Mouse (Mus musculus) forebrain, embryonic 16.5 days (tissue): ENCODE measurements around the gene Grhl1. TPM values are rescaled to one million over a fixed set of nuclear protein-coding genes. Genes with fewer than 3 reads are reported as not detected.

Source experiments
- ATAC-seq: fragments of 200-750 bp; cut with Nextera tagmentation; 2 replicates; pipeline ENCODE4 v1.8.0; 2017; ENCODE audit warnings: mild to moderate bottlenecking, moderate library complexity
- H3K27ac ChIP-seq: fragments of 300-500 bp; sonication (generic); 2 replicates; pipeline ENCODE4 v1.5.1; 2014; ENCODE audit warnings: low read length, control low read depth
- H3K27me3 ChIP-seq: fragments of 300-500 bp; sonication (generic); replicated peaks from 2 replicates; pipeline ENCODE4 v1.6.1; 2014; ENCODE audit warnings: low read length; ENCODE audit not compliant: control insufficient read depth, insufficient read depth
- H3K36me3 ChIP-seq: fragments of 300-500 bp; sonication (generic); 2 replicates; pipeline ENCODE4 v1.6.1; 2014; ENCODE audit not compliant: control insufficient read depth, insufficient read depth
- H3K4me1 ChIP-seq: fragments of 300-500 bp; sonication (generic); replicated peaks from 2 replicates; pipeline ENCODE4 v1.6.1; 2014; ENCODE audit warnings: low read length; ENCODE audit not compliant: control insufficient read depth, insufficient read depth
- H3K4me2 ChIP-seq: fragments of 300-500 bp; sonication (generic); 2 replicates; pipeline ENCODE4 v1.6.1; 2014; ENCODE audit warnings: mild to moderate bottlenecking, low read length, control low read depth
- H3K4me3 ChIP-seq: fragments of 300-500 bp; sonication (generic); replicated peaks from 2 replicates; pipeline ENCODE4 v1.5.1; 2014; ENCODE audit warnings: mild to moderate bottlenecking, low read length, control low read depth
- H3K9ac ChIP-seq: fragments of 300-500 bp; sonication (generic); replicated peaks from 2 replicates; pipeline ENCODE4 v1.6.1; 2014; ENCODE audit warnings: low read depth, low read length, control low read depth
- H3K9me3 ChIP-seq: fragments of 300-500 bp; sonication (generic); 2 replicates; pipeline ENCODE4 v1.6.1; 2016; ENCODE audit warnings: low read length; ENCODE audit not compliant: control insufficient read depth
- WGBS: fragments of 180-500 bp; shearing (Covaris S2); extraction: QIAGEN DNeasy Blood & Tissue Kit; methylation state at CpG from one replicate; pipeline ENCODE4 v1.1.7; 2014; 5-methylcytosine and 5-hydroxymethylcytosine counted together
- polyA plus RNA-seq: library from polyadenylated mRNA; unstranded; fragments of >200 nt; fragmentation: Nextera tagmentation; extraction: Ambion mirVana; gene quantifications from 2 replicates; pipeline ENCODE4 v1.2.1, GENCODE M21; 2015

Gene Grhl1
- polyA plus RNA-seq, 1 experiment from 2014 or later, result 0.89 TPM

- 73% methylated on average over 8 of the region's 8 CpGs for WGBS
Observed at GRCm38 (mm10) chr12:24555976-24556375, 16.1 kb upstream of the Grhl1 start.

GRCm38 (mm10) chr12:24563395-24563960, 8.6 kb upstream of the Grhl1 start:
- H3K9ac ChIP-seq, result no peak overlapping the region
- 88% methylated on average over 7 of the region's 7 CpGs for WGBS
- H3K27ac ChIP-seq, result no peak overlapping the region
- H3K4me3 ChIP-seq, result no peak overlapping the region
- no peaks in the 10 kb centered on the region for H3K9me3 ChIP-seq
- no peak overlapping the region for H3K4me2 ChIP-seq
- H3K27me3 ChIP-seq, result no peaks in the 10 kb centered on the region
- peaks cover 10% of the 10 kb centered on the region for H3K36me3 ChIP-seq
- no peak for ATAC-seq
- no peaks in the 10 kb centered on the region for H3K4me1 ChIP-seq

More at GRCm38 (mm10) chr12:24555976-24556375, 16.1 kb upstream of the Grhl1 start:
- Histone ChIP-seq H3K27ac (no peak overlapping the region), H3K4me3 (no peak overlapping the region), H3K27me3 (no peaks in the 10 kb centered on the region), H3K4me1 (no peaks in the 10 kb centered on the region), H3K9ac (no peak overlapping the region), H3K36me3 (peaks cover 13% of the 10 kb centered on the region), H3K4me2 (no peak overlapping the region), H3K9me3 (no peaks in the 10 kb centered on the region)
- ATAC-seq, result no peak

GRCm38 (mm10) chr12:24565311-24565710, 6.8 kb upstream of the Grhl1 start:
- no peaks in the 10 kb centered on the region for H3K4me1 ChIP-seq
- H3K4me3 ChIP-seq, result no peak overlapping the region
- no peaks in the 10 kb centered on the region for H3K9me3 ChIP-seq
- H3K36me3 ChIP-seq, result peaks cover 1% of the 10 kb centered on the region; the same call in 1 of the 2 replicates
- no peaks in the 10 kb centered on the region; the same call in 1 of the 2 replicates for H3K27me3 ChIP-seq
- no peak overlapping the region for H3K9ac ChIP-seq
- ATAC-seq, result no peak
- WGBS, result 78% methylated on average over 6 of the region's 6 CpGs
- no peak overlapping the region for H3K4me2 ChIP-seq
- no peak overlapping the region for H3K27ac ChIP-seq

- H3K4me2 ChIP-seq, result no peak overlapping the region
- ATAC-seq, result no peak
- 67% methylated on average over 3 of the region's 3 CpGs for WGBS
- H3K36me3 ChIP-seq, result no peaks in the 10 kb centered on the region
- H3K9ac ChIP-seq, result no peak overlapping the region
- H3K9me3 ChIP-seq, result no peaks in the 10 kb centered on the region
- peaks cover 6% of the 10 kb centered on the region; the same call in 1 of the 2 replicates for H3K27me3 ChIP-seq
- H3K4me1 ChIP-seq, result peaks cover 9% of the 10 kb centered on the region
- H3K27ac ChIP-seq, result no peak overlapping the region
- no peak overlapping the region for H3K4me3 ChIP-seq
Observed at GRCm38 (mm10) chr12:24567606-24568005, 4.5 kb upstream of the Grhl1 start.

- Histone ChIP-seq H3K36me3 (no peaks in the 10 kb centered on the region), H3K4me2 (peak overlapping the region; percentile 87), H3K27ac (no peak overlapping the region), H3K9ac (peak overlapping the region; percentile 49), H3K27me3 (peaks cover 17% of the 10 kb centered on the region), H3K4me1 (peaks cover 10% of the 10 kb centered on the region), H3K4me3 (peak overlapping the region; percentile 76), H3K9me3 (no peaks in the 10 kb centered on the region)
- WGBS, result 6% methylated on average over 36 of the region's 48 CpGs
- ATAC-seq, result peak; percentile 49
Observed at GRCm38 (mm10) chr12:24572421-24573274, 565 bp downstream of the Grhl1 start.

- Histone ChIP-seq H3K27me3 (peaks cover 17% of the 10 kb centered on the region), H3K9ac (no peak overlapping the region), H3K9me3 (no peaks in the 10 kb centered on the region), H3K36me3 (no peaks in the 10 kb centered on the region), H3K4me2 (no peak overlapping the region), H3K4me3 (no peak overlapping the region), H3K27ac (no peak overlapping the region), H3K4me1 (peaks cover 10% of the 10 kb centered on the region)
- WGBS, result 52% methylated on average over 3 of the region's 3 CpGs
- no peak for ATAC-seq
Observed at GRCm38 (mm10) chr12:24573275-24573580, 1.1 kb downstream of the Grhl1 start.

DNA sequence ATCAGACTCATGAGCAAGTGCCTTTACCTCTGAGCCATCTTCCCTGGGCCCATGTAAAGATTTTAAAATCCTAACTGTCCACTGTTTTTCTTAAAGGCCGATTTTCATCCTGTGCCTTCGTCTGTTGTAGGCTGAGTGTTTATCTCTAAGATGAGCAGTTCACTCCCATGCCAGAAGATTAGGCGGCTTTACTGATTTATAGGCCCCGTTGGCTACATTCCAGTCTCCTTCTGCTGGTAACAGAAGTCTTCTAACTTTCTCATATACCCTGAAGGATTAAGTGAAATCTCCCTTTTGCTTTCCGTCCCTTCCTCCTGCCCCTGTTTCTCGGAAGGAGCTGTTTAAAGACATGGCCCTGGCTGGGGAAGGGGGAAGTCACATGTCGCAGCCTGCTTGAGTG, 2.8 kb downstream of the Grhl1 start:
- no peak for ATAC-seq
- no peak overlapping the region for H3K27ac ChIP-seq
- peaks cover 17% of the 10 kb centered on the region for H3K27me3 ChIP-seq
- WGBS, result 55% methylated on average over 7 of the region's 7 CpGs
- peaks cover 10% of the 10 kb centered on the region for H3K4me1 ChIP-seq
- no peaks in the 10 kb centered on the region for H3K36me3 ChIP-seq
- H3K4me3 ChIP-seq, result no peak overlapping the region
- H3K9ac ChIP-seq, result no peak overlapping the region
- H3K4me2 ChIP-seq, result no peak overlapping the region
- H3K9me3 ChIP-seq, result no peaks in the 10 kb centered on the region

GRCm38 (mm10) chr12:24580452-24580851, 8.4 kb downstream of the Grhl1 start:
- Histone ChIP-seq H3K36me3 (no peaks in the 10 kb centered on the region), H3K4me1 (no peaks in the 10 kb centered on the region), H3K27me3 (no peaks in the 10 kb centered on the region), H3K27ac (no peak overlapping the region), H3K4me3 (no peak overlapping the region), H3K4me2 (no peak overlapping the region), H3K9ac (no peak overlapping the region), H3K9me3 (no peaks in the 10 kb centered on the region)
- WGBS, result 97% methylated on average over 1 of the region's 1 CpGs
- ATAC-seq, result no peak

DNA sequence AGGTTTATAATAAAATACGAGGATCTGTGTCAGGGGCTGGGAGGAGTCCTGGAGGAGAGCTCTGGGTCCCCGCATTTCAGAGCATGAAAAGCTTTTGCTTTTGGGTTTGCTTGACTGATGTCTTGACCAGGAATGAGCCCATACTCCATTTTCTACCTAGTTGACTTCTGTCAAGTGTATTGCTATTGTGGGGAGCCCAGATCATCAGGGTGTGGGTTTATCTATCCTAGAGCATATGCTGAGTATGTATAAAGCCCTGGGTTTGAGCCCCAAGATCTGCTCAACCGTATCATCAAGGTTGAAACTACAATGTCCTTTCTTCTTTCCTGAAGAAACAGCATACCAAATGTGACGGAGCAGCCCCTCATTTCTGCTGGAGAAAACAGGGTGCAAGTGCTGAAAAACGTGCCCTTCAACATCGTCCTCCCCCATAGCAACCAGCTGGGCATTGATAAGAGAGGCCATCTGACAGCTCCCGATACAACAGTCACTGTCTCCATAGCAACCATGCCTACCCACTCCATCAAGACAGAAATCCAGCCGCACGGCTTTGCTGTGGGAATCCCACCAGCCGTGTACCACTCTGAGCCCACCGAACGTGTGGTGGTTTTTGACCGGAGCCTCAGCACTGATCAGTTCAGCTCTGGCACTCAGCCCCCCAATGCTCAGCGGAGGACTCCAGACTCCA, 9.1 kb downstream of the Grhl1 start:
- ATAC-seq, result peak; percentile 57; the same call in 1 of the 2 replicates
- Histone ChIP-seq H3K4me2 (no peak overlapping the region), H3K9ac (no peak overlapping the region), H3K9me3 (no peaks in the 10 kb centered on the region), H3K4me3 (no peak overlapping the region), H3K36me3 (no peaks in the 10 kb centered on the region), H3K27ac (no peak overlapping the region), H3K4me1 (no peaks in the 10 kb centered on the region), H3K27me3 (no peaks in the 10 kb centered on the region)
- 77% methylated on average over 14 of the region's 14 CpGs for WGBS
